19 mouse cellular contexts compared by ENCODE assay signal in genomic region chr4:118532663-118533062, GRCm38 (mm10). TPM values are rescaled to one million over a fixed set of nuclear protein-coding genes. Genes with fewer than 3 reads are reported as not detected.
"Had no signal": no experiment of that assay in that cellular context is flagged by ENCODE, and none has a peak within 500 bp of the region (broad histone marks: within the 10 kb centered on the region; RNA-seq: fewer than 3 reads in every experiment).

No protein-coding gene starts in this region.

- H3K4me1 ChIP-seq: midbrain, embryonic 12.5 days; neural tube, embryonic 13.5 days; neural tube, embryonic 15.5 days had no signal

- ATAC-seq: midbrain, embryonic 16.5 days had no signal

- DNase-seq: lung, embryonic 14.5 days; lung, postnatal 10 days; lung, postnatal 4 days; midbrain, embryonic 14.5 days; retina, postnatal 1 day; right cerebral cortex, adult 18-20 months; right cerebral cortex, postnatal 25 days; right cerebral cortex, postnatal 4 days; spleen, adult 18-20 months; thymus, adult 18-20 months; thymus, postnatal 14 days; thymus, postnatal 36 days had no signal

- H3K27me3 ChIP-seq: midbrain, embryonic 12.5 days; neural tube, embryonic 13.5 days; neural tube, embryonic 15.5 days had no signal

- H3K4me2 ChIP-seq: lung, embryonic 14.5 days; midbrain, embryonic 12.5 days; neural tube, embryonic 13.5 days; neural tube, embryonic 15.5 days had no signal

- H3K36me3 ChIP-seq: midbrain, embryonic 10.5 days; midbrain, embryonic 12.5 days; neural tube, embryonic 13.5 days; neural tube, embryonic 15.5 days had no signal

- H3K9me3 ChIP-seq: midbrain, embryonic 10.5 days; midbrain, embryonic 12.5 days; neural tube, embryonic 13.5 days; neural tube, embryonic 15.5 days had no signal

- H3K4me3 ChIP-seq: midbrain, embryonic 10.5 days; midbrain, embryonic 12.5 days; myocyte; neural tube, embryonic 13.5 days; neural tube, embryonic 15.5 days had no signal

- H3K9ac ChIP-seq: lung, embryonic 14.5 days; midbrain, embryonic 12.5 days; neural tube, embryonic 13.5 days; neural tube, embryonic 15.5 days had no signal

- H3K27ac ChIP-seq: midbrain, embryonic 10.5 days; midbrain, embryonic 12.5 days; neural tube, embryonic 13.5 days; neural tube, embryonic 15.5 days had no signal

RNA-seq across cellular contexts. Expression of gene 2610528J11Rik, which starts 5.9 kb away (rescaled TPM):
- polyA plus RNA-seq: midbrain, embryonic 14.5 days; midbrain, embryonic 16.5 days; myocyte; neural tube, embryonic 13.5 days; neural tube, embryonic 15.5 days had no signal

RNA-seq across cellular contexts. Expression of gene Tmem125, which starts 11.2 kb away (rescaled TPM):
- polyA plus RNA-seq: midbrain, embryonic 14.5 days; midbrain, embryonic 16.5 days; myocyte; neural tube, embryonic 11.5 days; neural tube, embryonic 13.5 days had no signal

RNA-seq across cellular contexts. Expression of gene Tie1, which starts 42.8 kb away (rescaled TPM):
- polyA plus RNA-seq: myocyte had no signal
